Mouse (Mus musculus): Measurements from ENCODE around the gene Serpina9.

- TF ChIP-seq CTCF (IDR thresholded peaks at IDR 0.05; ENCODE audit: insufficient read depth, low read length) (no peak), POLR2A (IDR thresholded peaks at IDR 0.05; ENCODE audit: borderline replicate concordance, extremely low read depth, low read depth, low read length) (no peak)
Observed at GRCm38 (mm10) chr12:103963288-103963687, 50.3 kb downstream of the Serpina9 start.
